Mouse (Mus musculus): Measurements from ENCODE around the gene Kcnh1. TPM values are rescaled to one million over a fixed set of nuclear protein-coding genes. Genes with fewer than 3 reads are reported as not detected.

The Kcnh1 gene
- polyA plus RNA-seq, 1 experiment, result not detected

GRCm38 (mm10) chr1:192246836-192247235 is 56.3 kb downstream of the Kcnh1 start:
- TF ChIP-seq GATA1 (IDR thresholded peaks at IDR 0.05; ENCODE audit: low read length) (no peak), TAL1 (IDR thresholded peaks at IDR 0.05; ENCODE audit: low read length) (no peak)
- Histone ChIP-seq H3K36me3 (ENCODE audit: control insufficient read depth) (no peaks in the 10 kb centered on the region), H3K9me3 (ENCODE audit: control insufficient read depth, low read length) (no peaks in the 10 kb centered on the region), H3K4me3 (replicated peaks) (no peak overlapping the region), H3K4me1 (ENCODE audit: control insufficient read depth) (no peaks in the 10 kb centered on the region), H3K27me3 (ENCODE audit: control insufficient read depth) (no peaks in the 10 kb centered on the region)

GRCm38 (mm10) chr1:192259146-192259545 is 68.6 kb downstream of the Kcnh1 start:
- Histone ChIP-seq H3K36me3 (ENCODE audit: control insufficient read depth) (no peaks in the 10 kb centered on the region), H3K4me1 (ENCODE audit: control insufficient read depth) (no peaks in the 10 kb centered on the region), H3K9me3 (ENCODE audit: control insufficient read depth, low read length) (no peaks in the 10 kb centered on the region), H3K4me3 (replicated peaks) (no peak overlapping the region), H3K27me3 (ENCODE audit: control insufficient read depth) (no peaks in the 10 kb centered on the region)
- TF ChIP-seq TAL1 (IDR thresholded peaks at IDR 0.05; ENCODE audit: low read length) (no peak), GATA1 (IDR thresholded peaks at IDR 0.05; ENCODE audit: low read length) (no peak)

GRCm38 (mm10) chr1:192259616-192260015 is 69.0 kb downstream of the Kcnh1 start:
- Histone ChIP-seq H3K36me3 (ENCODE audit: control insufficient read depth) (no peaks in the 10 kb centered on the region), H3K27me3 (ENCODE audit: control insufficient read depth) (no peaks in the 10 kb centered on the region), H3K9me3 (ENCODE audit: control insufficient read depth, low read length) (no peaks in the 10 kb centered on the region), H3K4me1 (ENCODE audit: control insufficient read depth) (no peaks in the 10 kb centered on the region), H3K4me3 (replicated peaks) (no peak overlapping the region)
- no peak for TF ChIP-seq GATA1 (IDR thresholded peaks at IDR 0.05; ENCODE audit: low read length)
- TF ChIP-seq TAL1 (IDR thresholded peaks at IDR 0.05; ENCODE audit: low read length), result no peak

- TF ChIP-seq GATA1 (IDR thresholded peaks at IDR 0.05; ENCODE audit: low read length), result no peak
- TF ChIP-seq TAL1 (IDR thresholded peaks at IDR 0.05; ENCODE audit: low read length), result no peak
- H3K36me3 ChIP-seq (ENCODE audit: control insufficient read depth), result no peaks in the 10 kb centered on the region
- H3K4me3 ChIP-seq (replicated peaks), result no peak overlapping the region
- H3K27me3 ChIP-seq (ENCODE audit: control insufficient read depth), result no peaks in the 10 kb centered on the region
- H3K4me1 ChIP-seq (ENCODE audit: control insufficient read depth), result no peaks in the 10 kb centered on the region
- H3K9me3 ChIP-seq (ENCODE audit: control insufficient read depth, low read length), result no peaks in the 10 kb centered on the region
Measured at GRCm38 (mm10) chr1:192265704-192266103, 75.1 kb downstream of the Kcnh1 start.

- no peaks in the 10 kb centered on the region for H3K4me1 ChIP-seq (ENCODE audit: control insufficient read depth)
- TF ChIP-seq GATA1 (IDR thresholded peaks at IDR 0.05; ENCODE audit: low read length), result no peak
- no peak for TF ChIP-seq TAL1 (IDR thresholded peaks at IDR 0.05; ENCODE audit: low read length)
- H3K9me3 ChIP-seq (ENCODE audit: control insufficient read depth, low read length), result no peaks in the 10 kb centered on the region
- no peak overlapping the region for H3K4me3 ChIP-seq (replicated peaks)
- no peaks in the 10 kb centered on the region for H3K27me3 ChIP-seq (ENCODE audit: control insufficient read depth)
- no peaks in the 10 kb centered on the region for H3K36me3 ChIP-seq (ENCODE audit: control insufficient read depth)
Measured at GRCm38 (mm10) chr1:192266956-192267355, 76.4 kb downstream of the Kcnh1 start.

GRCm38 (mm10) chr1:192268878-192269277 is 78.3 kb downstream of the Kcnh1 start:
- Histone ChIP-seq H3K4me3 (replicated peaks) (no peak overlapping the region), H3K27me3 (ENCODE audit: control insufficient read depth) (no peaks in the 10 kb centered on the region), H3K36me3 (ENCODE audit: control insufficient read depth) (no peaks in the 10 kb centered on the region), H3K9me3 (ENCODE audit: control insufficient read depth, low read length) (no peaks in the 10 kb centered on the region), H3K4me1 (ENCODE audit: control insufficient read depth) (no peaks in the 10 kb centered on the region)
- no peak for TF ChIP-seq GATA1 (IDR thresholded peaks at IDR 0.05; ENCODE audit: low read length)
- no peak for TF ChIP-seq TAL1 (IDR thresholded peaks at IDR 0.05; ENCODE audit: low read length)

- no peak overlapping the region for H3K4me3 ChIP-seq (replicated peaks)
- TF ChIP-seq TAL1 (IDR thresholded peaks at IDR 0.05; ENCODE audit: low read length), result no peak
- TF ChIP-seq GATA1 (IDR thresholded peaks at IDR 0.05; ENCODE audit: low read length), result no peak
- H3K27me3 ChIP-seq (ENCODE audit: control insufficient read depth), result no peaks in the 10 kb centered on the region
- no peaks in the 10 kb centered on the region for H3K4me1 ChIP-seq (ENCODE audit: control insufficient read depth)
- H3K9me3 ChIP-seq (ENCODE audit: control insufficient read depth, low read length), result no peaks in the 10 kb centered on the region
- no peaks in the 10 kb centered on the region for H3K36me3 ChIP-seq (ENCODE audit: control insufficient read depth)
Measured at GRCm38 (mm10) chr1:192269911-192270310, 79.3 kb downstream of the Kcnh1 start.

- Histone ChIP-seq H3K4me1 (ENCODE audit: control insufficient read depth) (no peaks in the 10 kb centered on the region), H3K27me3 (ENCODE audit: control insufficient read depth) (no peaks in the 10 kb centered on the region), H3K36me3 (ENCODE audit: control insufficient read depth) (no peaks in the 10 kb centered on the region), H3K9me3 (ENCODE audit: control insufficient read depth, low read length) (no peaks in the 10 kb centered on the region), H3K4me3 (replicated peaks) (no peak overlapping the region)
- TF ChIP-seq TAL1 (IDR thresholded peaks at IDR 0.05; ENCODE audit: low read length) (no peak), GATA1 (IDR thresholded peaks at IDR 0.05; ENCODE audit: low read length) (no peak)
Measured at GRCm38 (mm10) chr1:192277801-192278385, 87.3 kb downstream of the Kcnh1 start.

- Histone ChIP-seq H3K9me3 (ENCODE audit: control insufficient read depth, low read length) (no peaks in the 10 kb centered on the region), H3K27me3 (ENCODE audit: control insufficient read depth) (no peaks in the 10 kb centered on the region), H3K36me3 (ENCODE audit: control insufficient read depth) (no peaks in the 10 kb centered on the region), H3K4me1 (ENCODE audit: control insufficient read depth) (no peaks in the 10 kb centered on the region), H3K4me3 (replicated peaks) (no peak overlapping the region)
- no peak for TF ChIP-seq GATA1 (IDR thresholded peaks at IDR 0.05; ENCODE audit: low read length)
- TF ChIP-seq TAL1 (IDR thresholded peaks at IDR 0.05; ENCODE audit: low read length), result no peak
Measured at GRCm38 (mm10) chr1:192284340-192284739, 93.8 kb downstream of the Kcnh1 start.

GRCm38 (mm10) chr1:192284950-192285349 is 94.4 kb downstream of the Kcnh1 start:
- Histone ChIP-seq H3K9me3 (ENCODE audit: control insufficient read depth, low read length) (no peaks in the 10 kb centered on the region), H3K36me3 (ENCODE audit: control insufficient read depth) (no peaks in the 10 kb centered on the region), H3K4me3 (replicated peaks) (no peak overlapping the region), H3K4me1 (ENCODE audit: control insufficient read depth) (no peaks in the 10 kb centered on the region), H3K27me3 (ENCODE audit: control insufficient read depth) (no peaks in the 10 kb centered on the region)
- TF ChIP-seq TAL1 (IDR thresholded peaks at IDR 0.05; ENCODE audit: low read length) (no peak), GATA1 (IDR thresholded peaks at IDR 0.05; ENCODE audit: low read length) (no peak)
